Mouse (Mus musculus) midbrain, postnatal 0 days (tissue): Measurements from ENCODE around the gene Vps37c. TPM values are rescaled to one million over a fixed set of nuclear protein-coding genes. Genes with fewer than 3 reads are reported as not detected.

Source experiments
- ATAC-seq: fragments of 200-750 bp; cut with Nextera tagmentation; 2 replicates; pipeline ENCODE4 v1.8.0; 2017; ENCODE audit warnings: moderate number of reproducible peaks, mild to moderate bottlenecking, moderate TSS enrichment, moderate library complexity; ENCODE audit not compliant: low FRiP score
- DNase-seq: peaks from one replicate; pipeline ENCODE4 v3.0.0-alpha.2; 2015; ENCODE audit warnings: low spot score
- H3K27ac ChIP-seq: fragments of 300-500 bp; sonication (generic); 2 replicates; pipeline ENCODE4 v1.5.1; 2014; ENCODE audit warnings: low read depth, mild to moderate bottlenecking, low read length, mixed read lengths
- H3K27me3 ChIP-seq: fragments of 300-500 bp; sonication (generic); 2 replicates; pipeline ENCODE4 v1.6.1; 2014; ENCODE audit warnings: low read length, control low read depth, mixed read lengths; ENCODE audit not compliant: insufficient read depth
- H3K36me3 ChIP-seq: fragments of 300-500 bp; sonication (generic); 2 replicates; pipeline ENCODE4 v1.6.1; 2014; ENCODE audit warnings: low read length, control low read depth, mixed read lengths; ENCODE audit not compliant: insufficient read depth
- H3K4me1 ChIP-seq: fragments of 300-500 bp; sonication (generic); 2 replicates; pipeline ENCODE4 v1.6.1; 2014; ENCODE audit warnings: mild to moderate bottlenecking, control low read depth, antibody characterized with exemption, low read length, mixed read lengths; ENCODE audit not compliant: insufficient read depth
- H3K4me2 ChIP-seq: fragments of 300-500 bp; sonication (generic); 2 replicates; pipeline ENCODE4 v1.6.1; 2014; ENCODE audit warnings: low read depth, mild to moderate bottlenecking, low read length, mixed read lengths; ENCODE audit not compliant: poor library complexity, severe bottlenecking
- H3K4me3 ChIP-seq: fragments of 300-500 bp; sonication (generic); 2 replicates; pipeline ENCODE4 v1.5.1; 2014; ENCODE audit warnings: low read depth, mild to moderate bottlenecking, low read length, moderate library complexity
- H3K9ac ChIP-seq: fragments of 300-500 bp; sonication (generic); replicated peaks from 2 replicates; pipeline ENCODE4 v1.6.1; 2014; ENCODE audit warnings: mild to moderate bottlenecking, low read length, moderate library complexity, mixed read lengths; ENCODE audit not compliant: poor library complexity, severe bottlenecking
- H3K9me3 ChIP-seq: fragments of 300-500 bp; sonication (generic); 2 replicates; pipeline ENCODE4 v1.6.1; 2016; ENCODE audit warnings: low read length, control low read depth
- CTCF ChIP-seq: IDR thresholded peaks from 2 replicates; pipeline ENCODE4 v1.5.1; 2016; ENCODE audit warnings: antibody characterized with exemption, mild to moderate bottlenecking
- WGBS: fragments of 180-500 bp; shearing (Covaris S2); extraction: QIAGEN DNeasy Blood & Tissue Kit; methylation state at CpG from one replicate; pipeline ENCODE4 v1.1.7; 2014; 5-methylcytosine and 5-hydroxymethylcytosine counted together
- polyA plus RNA-seq: library from polyadenylated mRNA; unstranded; fragments of >200 nt; fragmentation: Nextera tagmentation; extraction: Ambion mirVana; gene quantifications from 2 replicates; pipeline ENCODE4 v1.2.1, GENCODE M21; 2015
- total RNA-seq: library from RNA; depleted of rRNA; stranded (reverse); fragments of >200 nt; gene quantifications from 2 replicates; pipeline ENCODE4 v1.2.3, GENCODE M21; 2014; rRNA removed

The Vps37c gene
- total RNA-seq (17.5 and 22.4 TPM in 2 replicates), polyA plus RNA-seq (22.9 and 28.0 TPM in 2 replicates)

DNA sequence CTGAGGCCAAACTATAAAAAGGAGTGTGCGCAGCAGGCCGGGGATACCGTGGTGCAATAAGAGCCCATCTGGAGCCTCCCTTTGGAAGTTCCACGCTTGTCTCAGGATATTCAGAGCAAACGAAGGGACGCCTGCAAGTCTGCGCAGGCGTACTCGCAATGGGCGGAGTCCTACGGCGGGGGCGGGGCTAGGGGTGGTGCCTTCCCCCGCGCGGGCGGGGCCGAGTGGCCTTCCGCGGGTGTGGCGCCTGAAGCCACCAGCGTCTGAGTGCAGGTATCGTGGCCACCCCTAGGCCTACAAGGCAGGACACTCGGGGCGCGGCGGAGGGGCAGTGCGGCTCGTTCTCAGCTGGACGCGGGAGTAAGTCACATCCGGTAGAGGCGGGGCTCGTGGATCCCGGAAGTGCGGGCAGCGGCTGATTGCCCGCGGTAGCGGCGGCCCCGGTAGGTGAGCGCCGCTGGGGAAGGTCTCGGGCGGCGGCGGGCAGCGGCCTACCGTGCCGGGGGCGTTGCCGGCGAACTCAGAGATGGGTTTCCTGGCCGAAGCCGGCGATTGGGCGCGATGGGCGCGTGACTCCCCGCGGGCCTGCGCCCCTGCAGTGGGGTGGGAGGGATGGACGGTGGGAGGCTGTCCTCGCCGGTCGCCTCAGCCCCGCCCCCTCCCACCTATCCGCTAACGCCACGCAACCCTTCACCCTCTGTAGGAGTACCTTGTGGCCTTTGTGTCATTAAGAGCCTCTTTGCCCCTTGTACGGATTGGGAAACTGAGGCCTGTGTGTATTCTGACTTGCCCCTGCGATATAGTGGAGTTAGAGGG, at the start of gene Vps37c:
Gene Vps37c (plus strand): TSS at position 199 of the 816 bp plus-strand sequence.
- Histone ChIP-seq H3K4me3 (peak within 1 kb of the TSS; percentile 78), H3K9me3 (no peaks in the 10 kb centered on the region), H3K9ac (peak within 1 kb of the TSS; percentile 96), H3K36me3 (no peaks in the 10 kb centered on the region), H3K4me2 (peak within 1 kb of the TSS; percentile 77), H3K4me1 (peaks cover 18% of the 10 kb centered on the region; the same call in 1 of the 2 replicates), H3K27ac (peak within 1 kb of the TSS; percentile 96), H3K27me3 (no peaks in the 10 kb centered on the region)
- no peak; the same call in 1 of the 2 replicates for TF ChIP-seq CTCF
- DNase-seq (peak; percentile 93), ATAC-seq (peak; percentile 92)
- under 1% methylated on average over 49 of the region's 74 CpGs for WGBS

DNA sequence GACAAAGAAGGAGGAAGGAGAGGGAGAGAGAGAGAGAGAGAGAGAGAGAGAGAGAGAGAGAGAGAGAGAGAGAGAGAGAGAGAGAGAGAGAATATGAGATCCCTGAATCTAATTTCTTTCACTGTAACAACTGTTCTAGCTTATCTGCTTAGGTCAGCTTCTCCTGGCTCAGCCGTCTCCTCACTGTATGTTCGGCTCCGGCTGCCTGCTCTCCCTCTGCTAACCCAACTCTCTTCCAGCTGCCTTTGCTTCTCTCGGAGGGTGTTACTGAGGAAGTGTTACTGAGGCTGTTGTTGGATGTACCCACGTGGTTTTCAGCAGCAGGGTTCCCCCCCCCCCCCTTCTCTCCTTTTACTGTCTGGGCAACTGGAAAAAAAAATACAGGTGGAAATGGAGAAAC, 48.5 kb upstream of the Vps37c start:
- 10% methylated on average over 5 of the region's 5 CpGs for WGBS
- H3K4me3 ChIP-seq: no peak overlapping the region
- no peaks in the 10 kb centered on the region for H3K36me3 ChIP-seq
- no peak overlapping the region for H3K27ac ChIP-seq
- ATAC-seq (no peak), DNase-seq (no peak)
- H3K27me3 ChIP-seq: no peaks in the 10 kb centered on the region
- no peaks in the 10 kb centered on the region for H3K9me3 ChIP-seq
- no peak for TF ChIP-seq CTCF
- no peaks in the 10 kb centered on the region for H3K4me1 ChIP-seq
- no peak overlapping the region for H3K4me2 ChIP-seq
- H3K9ac ChIP-seq: no peak overlapping the region

- peak overlapping the region; percentile 24; the same call in 1 of the 2 replicates for H3K9ac ChIP-seq
- H3K9me3 ChIP-seq: no peaks in the 10 kb centered on the region
- WGBS: 47% methylated on average over 13 of the region's 13 CpGs
- no peak overlapping the region for H3K4me2 ChIP-seq
- no peak overlapping the region for H3K4me3 ChIP-seq
- H3K4me1 ChIP-seq: no peaks in the 10 kb centered on the region
- no peaks in the 10 kb centered on the region for H3K27me3 ChIP-seq
- TF ChIP-seq CTCF: no peak
- DNase-seq (no peak), ATAC-seq (no peak)
- no peak overlapping the region for H3K27ac ChIP-seq
- no peaks in the 10 kb centered on the region for H3K36me3 ChIP-seq
Measured at GRCm38 (mm10) chr19:10640589-10641378, 47.8 kb upstream of the Vps37c start.

DNA sequence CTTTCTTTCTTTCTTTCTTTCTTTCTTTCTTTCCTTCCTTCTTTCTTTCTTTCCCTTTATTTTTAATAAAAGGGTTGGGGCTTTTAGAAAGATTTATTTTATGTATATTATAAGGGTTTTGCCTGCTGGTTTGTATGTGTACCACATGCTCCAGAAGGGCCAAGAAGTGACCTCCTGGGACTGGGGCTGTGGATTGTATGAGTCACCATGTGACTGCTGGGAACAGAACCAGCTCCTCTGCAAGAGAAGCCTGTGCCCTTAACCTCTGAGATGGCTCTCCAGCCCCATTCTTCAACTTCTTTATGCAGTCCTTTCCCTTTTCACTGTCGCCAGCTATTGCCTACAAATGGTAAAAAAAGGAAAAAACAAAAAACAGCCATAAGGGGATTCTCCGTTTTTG, 42.9 kb upstream of the Vps37c start:
- TF ChIP-seq CTCF: no peak
- H3K9me3 ChIP-seq: no peaks in the 10 kb centered on the region
- no peak overlapping the region for H3K9ac ChIP-seq
- WGBS: 98% methylated on average over 2 of the region's 2 CpGs
- H3K4me1 ChIP-seq: no peaks in the 10 kb centered on the region
- H3K4me3 ChIP-seq: no peak overlapping the region
- H3K27me3 ChIP-seq: no peaks in the 10 kb centered on the region
- no peak overlapping the region for H3K4me2 ChIP-seq
- DNase-seq (no peak), ATAC-seq (no peak)
- H3K27ac ChIP-seq: no peak overlapping the region
- H3K36me3 ChIP-seq: no peaks in the 10 kb centered on the region

DNA sequence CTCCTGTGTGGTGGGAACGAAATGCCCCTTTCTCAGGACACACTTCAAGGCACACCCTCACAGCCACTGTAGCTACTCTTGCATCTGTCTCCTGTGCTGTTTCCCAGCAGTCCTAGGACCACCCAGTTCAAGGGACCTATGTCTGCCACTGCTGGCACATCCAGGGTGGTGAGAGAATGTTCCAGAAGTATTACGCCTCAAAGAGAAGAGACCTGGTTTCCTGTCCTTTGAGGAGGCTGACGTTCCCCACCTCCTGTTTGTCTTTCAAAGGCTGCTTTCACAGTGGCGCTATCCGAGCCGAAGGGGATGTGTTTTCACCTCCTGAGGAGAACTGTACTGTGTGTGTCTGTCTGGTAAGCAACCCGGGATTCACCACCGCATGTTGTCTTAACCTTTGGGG, 40.4 kb upstream of the Vps37c start:
- H3K9me3 ChIP-seq: no peaks in the 10 kb centered on the region
- DNase-seq (no peak), ATAC-seq (no peak)
- H3K4me2 ChIP-seq: no peak overlapping the region
- no peak for TF ChIP-seq CTCF
- H3K4me3 ChIP-seq: no peak overlapping the region
- H3K36me3 ChIP-seq: no peaks in the 10 kb centered on the region
- H3K4me1 ChIP-seq: no peaks in the 10 kb centered on the region
- no peaks in the 10 kb centered on the region for H3K27me3 ChIP-seq
- H3K27ac ChIP-seq: no peak overlapping the region
- 73% methylated on average over 8 of the region's 8 CpGs for WGBS
- no peak overlapping the region for H3K9ac ChIP-seq

DNA sequence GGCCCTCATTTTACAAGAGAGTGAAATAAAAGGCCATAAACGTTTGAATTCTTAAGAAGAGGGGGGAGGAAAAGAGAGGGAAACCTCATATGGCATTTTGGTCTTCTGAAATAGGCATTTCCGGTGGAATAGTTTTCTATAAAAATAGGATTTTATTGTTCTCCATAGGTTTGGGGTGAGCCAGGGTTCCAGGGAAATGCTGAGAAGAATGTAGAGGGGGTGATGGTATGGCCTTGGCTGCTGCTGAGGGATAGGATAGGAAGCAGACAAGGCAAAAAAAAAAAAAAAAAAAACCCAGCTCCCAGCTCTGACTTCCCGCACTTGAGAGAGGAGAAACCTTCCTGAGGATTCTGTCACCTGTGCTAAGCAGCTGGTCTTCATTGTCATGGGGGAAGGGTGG, 32.5 kb upstream of the Vps37c start:
- DNase-seq: no peak
- no peak overlapping the region for H3K4me3 ChIP-seq
- no peaks in the 10 kb centered on the region for H3K27me3 ChIP-seq
- H3K4me2 ChIP-seq: no peak overlapping the region
- WGBS: 62% methylated on average over 3 of the region's 3 CpGs
- no peak for ATAC-seq
- H3K27ac ChIP-seq: no peak overlapping the region
- no peaks in the 10 kb centered on the region for H3K36me3 ChIP-seq
- H3K9me3 ChIP-seq: no peaks in the 10 kb centered on the region
- no peaks in the 10 kb centered on the region for H3K4me1 ChIP-seq
- no peak overlapping the region for H3K9ac ChIP-seq
- TF ChIP-seq CTCF: no peak
